7 mouse cellular contexts compared by ENCODE assay signal in genomic region chr1:59895456-59895855, GRCm38 (mm10). TPM values are rescaled to one million over a fixed set of nuclear protein-coding genes. Genes with fewer than 3 reads are reported as not detected.
DNase-seq lines count a peak whose midpoint lies in the region; ATAC-seq lines count a peak whose summit lies in the region.

No protein-coding gene starts in this region.

- H3K36me3 ChIP-seq in midbrain, embryonic 16.5 days (ENCODE audit: control insufficient read depth, insufficient read depth, low read length), result no peaks in the 10 kb centered on the region

- peak; percentile 87 for ATAC-seq in monocyte, adult 5-6 weeks (replicated peaks; ENCODE audit: insufficient number of reproducible peaks, low FRiP score, low TSS enrichment, poor library complexity, severe bottlenecking)
- no peak for ATAC-seq in midbrain, embryonic 16.5 days

- no peak overlapping the region for H3K27ac ChIP-seq in midbrain, embryonic 16.5 days (ENCODE audit: low read length)

- no peaks in the 10 kb centered on the region for H3K27me3 ChIP-seq in midbrain, embryonic 16.5 days (ENCODE audit: control insufficient read depth, insufficient read depth, low read depth, low read length)

- DNase-seq in 3T3-L1 (ENCODE audit: low read depth, low spot score), result peak; percentile 72
- DNase-seq in A20 (ENCODE audit: low read depth, low spot score), result peak; percentile 50
- peak; percentile 35 for DNase-seq in gastrocnemius, postnatal 10 days
- DNase-seq in kidney, postnatal 4 days, result peak; percentile 35 to 56
- no peak for DNase-seq in yolk sac, embryonic 10.5 days (ENCODE audit: low spot score)

- no peak overlapping the region for H3K4me3 ChIP-seq in midbrain, embryonic 16.5 days (ENCODE audit: low read depth, low read length)

- H3K4me1 ChIP-seq in midbrain, embryonic 16.5 days (ENCODE audit: control insufficient read depth, insufficient read depth, low read length), result no peaks in the 10 kb centered on the region

- WGBS in midbrain, embryonic 16.5 days, result 54% methylated on average over 4 of the region's 4 CpGs

- no peak overlapping the region for H3K9ac ChIP-seq in midbrain, embryonic 16.5 days (ENCODE audit: low read depth, low read length)

- H3K9me3 ChIP-seq in midbrain, embryonic 16.5 days (replicated peaks; ENCODE audit: control insufficient read depth, low read length, poor library complexity, severe bottlenecking), result no peaks in the 10 kb centered on the region

- no peak overlapping the region for H3K4me2 ChIP-seq in midbrain, embryonic 16.5 days (ENCODE audit: low read length)

RNA-seq across cellular contexts. Expression of gene Fam117b, which starts 17.4 kb away (rescaled TPM):
- 1 to 10 TPM; 7.9 to 8.8 TPM for total RNA-seq in gastrocnemius, postnatal 10 days (2021)
- 58.6 to 81.1 TPM (median 75.3 TPM) in 3 replicates for total RNA-seq in monocyte, adult 5-6 weeks (2017)
- polyA plus RNA-seq in midbrain, embryonic 16.5 days (2015; fragmentation: Nextera tagmentation; extraction: Ambion mirVana), result 45.2 and 45.3 TPM in 2 replicates
